Mouse (Mus musculus): ENCODE measurements at regions not wholly inside any gene's neighbourhood (a gene's known extent, or its start where the extent isn't known, plus 50 kb on each side); places are given as distances from the start of the nearest gene placed in this dataset.

- no peak for TF ChIP-seq POLR2A (IDR thresholded peaks at IDR 0.05; ENCODE audit: control insufficient read depth in 1 of 2, insufficient read depth in 1 of 2, low read depth in 1 of 2, low read length in 2 of 2, poor library complexity in 1 of 2)
Observed at GRCm38 (mm10) chr4:152617636-152618035, 140.0 kb upstream of the Kcnab2 start (continued).

GRCm38 (mm10) chr4:152615155-152615554 is 137.5 kb upstream of the Kcnab2 start:
- no peak overlapping the region for H3K9ac ChIP-seq (ENCODE audit: control insufficient read depth, low read depth, low read length, poor library complexity, severe bottlenecking)
- H3K9me3 ChIP-seq (replicated peaks; ENCODE audit: insufficient read depth, low read length): no peaks in the 10 kb centered on the region
- TF ChIP-seq NELFE (IDR thresholded peaks at IDR 0.05; ENCODE audit: low read depth, low read length): no peak
- TF ChIP-seq MEF2A (IDR thresholded peaks at IDR 0.05; ENCODE audit: extremely low read depth, insufficient replicate concordance, low read depth, low read length, poor library complexity, severe bottlenecking): no peak
- no peak for TF ChIP-seq MYB (IDR thresholded peaks at IDR 0.05; ENCODE audit: low read depth, low read length)
- no peak for TF ChIP-seq POLR2AphosphoS2 (IDR thresholded peaks at IDR 0.05; ENCODE audit: low read length)
- TF ChIP-seq TAL1 (IDR thresholded peaks at IDR 0.05; ENCODE audit: low read length): no peak
- TF ChIP-seq KAT2A (conservative IDR thresholded peaks at IDR 0.05; ENCODE audit: low read depth, low read length): no peak

GRCm38 (mm10) chr4:152614356-152615100 is 136.9 kb upstream of the Kcnab2 start:
- Histone ChIP-seq H3K27ac (ENCODE audit: control insufficient read depth, low read depth, low read length) (no peak overlapping the region), H3K4me1 (ENCODE audit: control insufficient read depth in 1 of 2, insufficient read depth in 2 of 2, low read length in 2 of 2) (no peaks in the 10 kb centered on the region), H3K9me3 (replicated peaks; ENCODE audit: insufficient read depth, low read length) (no peaks in the 10 kb centered on the region), H3K9ac (ENCODE audit: control insufficient read depth, low read depth, low read length, poor library complexity, severe bottlenecking) (no peak overlapping the region), H3K4me3 (ENCODE audit: control insufficient read depth in 1 of 2, insufficient read depth in 1 of 2, low read depth in 2 of 2, low read length in 2 of 2) (no peak overlapping the region), H3K27me3 (ENCODE audit: control insufficient read depth in 1 of 2, insufficient read depth in 2 of 2, low read length in 2 of 2) (no peaks in the 10 kb centered on the region), H3K36me3 (ENCODE audit: control insufficient read depth in 1 of 2, insufficient read depth in 2 of 2, low read length in 2 of 2) (no peaks in the 10 kb centered on the region), H3K79me2 (ENCODE audit: control insufficient read depth, insufficient read depth, low read length, poor library complexity) (no peaks in the 10 kb centered on the region)
- no peak for TF ChIP-seq ZC3H11A (IDR thresholded peaks at IDR 0.05; ENCODE audit: low read depth, low read length)
- no peak for DNase-seq (ENCODE audit: low read depth, low spot score)

More at GRCm38 (mm10) chr4:152615155-152615554, 137.5 kb upstream of the Kcnab2 start:
- Histone ChIP-seq H3K79me2 (ENCODE audit: control insufficient read depth, insufficient read depth, low read length, poor library complexity) (no peaks in the 10 kb centered on the region), H3K27me3 (ENCODE audit: control insufficient read depth in 1 of 2, insufficient read depth in 2 of 2, low read length in 2 of 2) (no peaks in the 10 kb centered on the region), H3K4me3 (ENCODE audit: control insufficient read depth in 1 of 2, insufficient read depth in 1 of 2, low read depth in 2 of 2, low read length in 2 of 2) (no peak overlapping the region), H3K36me3 (ENCODE audit: control insufficient read depth in 1 of 2, insufficient read depth in 2 of 2, low read length in 2 of 2) (no peaks in the 10 kb centered on the region), H3K4me1 (ENCODE audit: control insufficient read depth in 1 of 2, insufficient read depth in 2 of 2, low read length in 2 of 2) (no peaks in the 10 kb centered on the region), H3K27ac (ENCODE audit: control insufficient read depth, low read depth, low read length) (no peak overlapping the region)
- no peak for DNase-seq (ENCODE audit: low read depth, low spot score)
